Mouse (Mus musculus): ENCODE data around the gene Gm5460. TPM values are rescaled to one million over a fixed set of nuclear protein-coding genes. Genes with fewer than 3 reads are reported as not detected.

Gm5460 gene
- polyA plus RNA-seq, 1 experiment: 0.04 TPM

Other genes with a start within 250 kb of the Gm5460 start
- not detected for gene Gdf10, start 93.2 kb upstream of the Gm5460 start, polyA plus RNA-seq (2012; fragmentation: generic; extraction: Trizol)
- not detected for gene Gdf2, start 75.7 kb upstream of the Gm5460 start, polyA plus RNA-seq (2012; fragmentation: generic; extraction: Trizol)
- gene Rbp3, start 62.8 kb upstream of the Gm5460 start, polyA plus RNA-seq (2012; fragmentation: generic; extraction: Trizol): 0.02 TPM
- not detected for gene Zfp488, start 38.0 kb upstream of the Gm5460 start, polyA plus RNA-seq (2012; fragmentation: generic; extraction: Trizol)
- 0.19 TPM for gene Gm30083, start 1.6 kb upstream of the Gm5460 start, polyA plus RNA-seq (2012; fragmentation: generic; extraction: Trizol)
- 0.06 TPM for gene Antxrl, start 35.9 kb downstream of the Gm5460 start, polyA plus RNA-seq (2012; fragmentation: generic; extraction: Trizol)
- gene Anxa8, start 69.2 kb downstream of the Gm5460 start, polyA plus RNA-seq (2012; fragmentation: generic; extraction: Trizol): 85.0 TPM
- 1.0 TPM for gene A630023A22Rik, start 86.0 kb downstream of the Gm5460 start, polyA plus RNA-seq (2012; fragmentation: generic; extraction: Trizol)
- 0.34 TPM for gene Npy4r, start 135.7 kb downstream of the Gm5460 start, polyA plus RNA-seq (2012; fragmentation: generic; extraction: Trizol)
- 0.01 TPM for gene Gprin2, start 184.9 kb downstream of the Gm5460 start, polyA plus RNA-seq (2012; fragmentation: generic; extraction: Trizol)
- not detected for gene Syt15, start 202.8 kb downstream of the Gm5460 start, polyA plus RNA-seq (2012; fragmentation: generic; extraction: Trizol)